Mouse (Mus musculus): ENCODE results near the gene Herc2.

DNA sequence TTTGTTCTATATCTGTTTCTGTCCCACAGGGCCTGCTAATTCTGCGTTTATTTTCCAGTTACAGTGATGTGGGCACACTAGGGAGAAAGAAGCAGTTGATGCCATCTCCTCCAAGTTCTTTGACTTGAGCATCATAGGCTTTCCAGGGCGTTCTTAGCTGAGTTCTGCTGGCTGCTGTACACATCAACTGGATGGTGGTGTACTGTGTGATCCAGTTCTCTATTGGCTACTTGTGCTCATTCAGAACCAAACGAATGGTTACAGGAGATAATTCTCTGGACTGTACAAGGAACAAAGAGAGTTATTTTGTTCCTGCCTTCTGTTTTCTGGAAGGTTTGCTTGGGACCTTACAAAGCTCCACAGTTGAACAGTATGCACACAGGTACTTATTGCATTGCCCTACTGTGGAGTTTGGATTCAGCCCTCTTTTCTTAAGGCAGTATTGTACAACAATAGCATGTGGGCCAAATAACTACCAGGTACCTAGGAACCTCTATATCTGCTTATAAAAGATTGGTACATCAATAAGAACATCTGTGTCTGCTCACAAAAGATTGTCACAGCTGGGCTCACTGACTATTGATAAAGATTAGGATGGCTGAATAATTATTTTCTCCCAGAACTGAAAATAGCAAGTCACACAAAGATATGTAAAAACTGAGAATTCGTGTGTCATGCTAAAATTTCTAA, 6.3 kb upstream of the Herc2 start:
- TF ChIP-seq EP300 (IDR thresholded peaks at IDR 0.05; ENCODE audit: low read depth) = no peak
- no peak for TF ChIP-seq CTCF (IDR thresholded peaks at IDR 0.05; ENCODE audit: low read depth)

All from heart, postnatal 0 days (tissue).